Mouse (Mus musculus) heart, postnatal 14 days (tissue): ENCODE results near the gene Gm10058. TPM values are rescaled to one million over a fixed set of nuclear protein-coding genes. Genes with fewer than 3 reads are reported as not detected.
"Not testable (repeated sequence)": the region's sequence is repeated elsewhere in the genome, so short reads cannot be mapped to it uniquely, and the experiment has no call there.

Source experiments
- DNase-seq, 2 experiments: peaks; one replicate each; pipeline ENCODE4 v3.0.0; 2021 to 2022
- intact Hi-C: fragments of 180-260 bp; cut with DNase I; formaldehyde crosslinking; loops from one replicate; pipeline ENCODE4 v1.15.1; 2025
- long read RNA-seq, 2 experiments: library from polyadenylated mRNA; stranded (forward); transcript quantifications; one replicate each; pipeline ENCODE4 v2.0.0; 2021
- total RNA-seq, 2 experiments: library from RNA; stranded (reverse); gene quantifications; 2 replicates each; pipeline ENCODE4 v1.2.3; 2021

The Gm10058 gene
- total RNA-seq = not detected
- long read RNA-seq, experiment 1 = 0 reads
- long read RNA-seq, experiment 2 = 0 reads

DNA sequence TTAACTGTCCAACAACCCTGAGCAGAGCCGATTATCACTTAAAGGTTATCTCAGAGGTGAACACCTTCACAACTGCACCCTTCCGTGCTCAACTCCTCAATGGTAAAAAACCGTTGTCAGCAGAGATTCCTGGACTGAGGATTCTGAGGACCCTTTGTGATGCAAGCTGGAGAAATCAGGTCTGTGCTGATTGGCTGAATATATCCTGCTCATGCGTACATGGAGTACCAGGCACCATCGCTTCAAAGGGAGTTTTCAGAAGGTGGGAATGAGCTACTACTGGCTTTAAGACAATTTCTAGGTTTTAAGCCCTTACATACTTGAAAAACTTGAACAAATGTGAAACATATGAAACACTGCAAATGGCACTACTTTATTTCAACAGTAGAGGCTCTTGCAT, at the start of gene Gm10058:
Gene Gm10058, minus strand, starts transcription at position 101 of the 400 bp plus-strand sequence.
- not testable (repeated sequence) for DNase-seq

More for the DNA sequence above, at the start of gene Gm10058:
- intact Hi-C loops = not testable (repeated sequence)
